In genomic region chr11:115604304-115604696, GRCm38 (mm10) we compare ENCODE assay signal across 7 mouse cellular contexts. TPM values are rescaled to one million over a fixed set of nuclear protein-coding genes. Genes with fewer than 3 reads are reported as not detected.
A peak's percentile ranks its signal among the peaks of the same experiment; 100 is the strongest.
DNase-seq lines count a peak whose midpoint lies in the region; ATAC-seq lines count a peak whose summit lies in the region.

No protein-coding gene starts in this region.

- peaks cover 38% of the 10 kb centered on the region for H3K36me3 ChIP-seq in lung, embryonic 15.5 days
- peaks cover 54% of the 10 kb centered on the region for H3K36me3 ChIP-seq in embryonic facial prominence, embryonic 13.5 days
- H3K36me3 ChIP-seq in midbrain, embryonic 15.5 days (replicated peaks), result peaks cover 19% of the 10 kb centered on the region; the same call in 1 of the 2 replicates

- H3K4me1 ChIP-seq in lung, embryonic 15.5 days, result peaks cover 23% of the 10 kb centered on the region
- H3K4me1 ChIP-seq in embryonic facial prominence, embryonic 13.5 days, result peaks cover 23% of the 10 kb centered on the region
- peaks cover 29% of the 10 kb centered on the region for H3K4me1 ChIP-seq in midbrain, embryonic 15.5 days

- H3K9me3 ChIP-seq in lung, embryonic 15.5 days, result no peaks in the 10 kb centered on the region
- no peaks in the 10 kb centered on the region for H3K9me3 ChIP-seq in embryonic facial prominence, embryonic 13.5 days
- H3K9me3 ChIP-seq in midbrain, embryonic 15.5 days, result no peaks in the 10 kb centered on the region

- peak overlapping the region; percentile 74 for H3K4me3 ChIP-seq in lung, embryonic 15.5 days
- peak overlapping the region; percentile 76 for H3K4me3 ChIP-seq in embryonic facial prominence, embryonic 13.5 days
- H3K4me3 ChIP-seq in midbrain, embryonic 15.5 days, result peak overlapping the region; percentile 81

- ATAC-seq in lung, embryonic 15.5 days (ENCODE audit: borderline replicate concordance, extremely low read depth, low FRiP score, low TSS enrichment), result peak; percentile 48; the same call in 1 of the 2 replicates
- no peak for ATAC-seq in embryonic facial prominence, embryonic 13.5 days (ENCODE audit: insufficient number of reproducible peaks, insufficient read depth, low FRiP score, low TSS enrichment, low read depth)
- ATAC-seq in midbrain, embryonic 15.5 days (replicated peaks), result peak; percentile 60

- peak overlapping the region; percentile 83 for H3K4me2 ChIP-seq in lung, embryonic 15.5 days
- H3K4me2 ChIP-seq in embryonic facial prominence, embryonic 13.5 days, result peak overlapping the region; percentile 90
- H3K4me2 ChIP-seq in midbrain, embryonic 15.5 days, result peak overlapping the region; percentile 81

- H3K9ac ChIP-seq in lung, embryonic 15.5 days, result peak overlapping the region; percentile 91
- peak overlapping the region; percentile 85 for H3K9ac ChIP-seq in embryonic facial prominence, embryonic 13.5 days
- peak overlapping the region; percentile 89 for H3K9ac ChIP-seq in midbrain, embryonic 15.5 days

- WGBS in lung, embryonic 15.5 days, result under 1% methylated on average over 26 of the region's 26 CpGs
- WGBS in embryonic facial prominence, embryonic 13.5 days, result under 1% methylated on average over 26 of the region's 26 CpGs
- under 1% methylated on average over 26 of the region's 26 CpGs for WGBS in midbrain, embryonic 15.5 days

- no peak for DNase-seq in lung, adult 18-20 months
- DNase-seq in induced T-regulatory cell, adult 2 months (ENCODE audit: low read depth), result peak; percentile 49
- DNase-seq in adrenal gland, adult 2 months, result no peak
- no peak for DNase-seq in layer of hippocampus, adult 18-20 months (ENCODE audit: low spot score in 2 of 2)

- H3K27ac ChIP-seq in lung, embryonic 15.5 days, result peak overlapping the region; percentile 83
- H3K27ac ChIP-seq in embryonic facial prominence, embryonic 13.5 days, result peak overlapping the region; percentile 81
- H3K27ac ChIP-seq in midbrain, embryonic 15.5 days, result peak overlapping the region; percentile 94

- no peaks in the 10 kb centered on the region for H3K27me3 ChIP-seq in lung, embryonic 15.5 days
- H3K27me3 ChIP-seq in embryonic facial prominence, embryonic 13.5 days, result no peaks in the 10 kb centered on the region
- H3K27me3 ChIP-seq in midbrain, embryonic 15.5 days (replicated peaks), result no peaks in the 10 kb centered on the region

RNA-seq across cellular contexts. Expression of gene Gga3, which starts 0.4 kb away (rescaled TPM):
- 15.6 and 18.1 TPM in 2 replicates for polyA plus RNA-seq in lung, embryonic 15.5 days (2015; fragmentation: Nextera tagmentation; extraction: Ambion mirVana)
- 18.9 and 24.6 TPM in 2 replicates for polyA plus RNA-seq in embryonic facial prominence, embryonic 13.5 days (2015; fragmentation: Nextera tagmentation; extraction: Ambion mirVana)
- 37.5 and 38.1 TPM in 2 replicates for polyA plus RNA-seq in midbrain, embryonic 15.5 days (2015; fragmentation: Nextera tagmentation; extraction: Ambion mirVana)
- total RNA-seq in adrenal gland, adult 2 months (2021), result 10 to 100 TPM; 21.8 to 38.7 TPM
- polyA plus RNA-seq in adrenal gland, adult 2 months (2012; rRNA removed), result 22.6 and 38.9 TPM in 2 replicates
- total RNA-seq in layer of hippocampus, adult 18-20 months (2021), result 10 to 100 TPM; 68.6 to 73.5 TPM

RNA-seq across cellular contexts. Expression of gene Mrps7, which starts 0.6 kb away (rescaled TPM):
- polyA plus RNA-seq in lung, embryonic 15.5 days (2015; fragmentation: Nextera tagmentation; extraction: Ambion mirVana), result 83.9 and 85.0 TPM in 2 replicates
- polyA plus RNA-seq in embryonic facial prominence, embryonic 13.5 days (2015; fragmentation: Nextera tagmentation; extraction: Ambion mirVana), result 92.8 and 95.6 TPM in 2 replicates
- 70.0 and 74.3 TPM in 2 replicates for polyA plus RNA-seq in midbrain, embryonic 15.5 days (2015; fragmentation: Nextera tagmentation; extraction: Ambion mirVana)
- total RNA-seq in adrenal gland, adult 2 months (2021), result 100 to 1,000 TPM in 1 of 2 experiments, 10 to 100 TPM in 1; 99.9 to 121 TPM
- polyA plus RNA-seq in adrenal gland, adult 2 months (2012; rRNA removed), result 31.8 and 33.5 TPM in 2 replicates
- total RNA-seq in layer of hippocampus, adult 18-20 months (2021), result 10 to 100 TPM; 49.0 to 50.1 TPM

RNA-seq across cellular contexts. Expression of gene Mif4gd, which starts 8.5 kb away (rescaled TPM):
- 29.5 and 32.3 TPM in 2 replicates for polyA plus RNA-seq in lung, embryonic 15.5 days (2015; fragmentation: Nextera tagmentation; extraction: Ambion mirVana)
- 20.2 and 20.6 TPM in 2 replicates for polyA plus RNA-seq in embryonic facial prominence, embryonic 13.5 days (2015; fragmentation: Nextera tagmentation; extraction: Ambion mirVana)
- polyA plus RNA-seq in midbrain, embryonic 15.5 days (2015; fragmentation: Nextera tagmentation; extraction: Ambion mirVana), result 11.2 and 12.9 TPM in 2 replicates
- total RNA-seq in adrenal gland, adult 2 months (2021), result 100 to 1,000 TPM in 1 of 2 experiments, 10 to 100 TPM in 1; 92.5 to 170 TPM
- polyA plus RNA-seq in adrenal gland, adult 2 months (2012; rRNA removed), result 182 and 243 TPM in 2 replicates
- total RNA-seq in layer of hippocampus, adult 18-20 months (2021), result 10 to 100 TPM; 18.9 to 19.4 TPM

RNA-seq across cellular contexts. Expression of gene Slc25a19, which starts 23.8 kb away (rescaled TPM):
- 19.6 and 20.9 TPM in 2 replicates for polyA plus RNA-seq in lung, embryonic 15.5 days (2015; fragmentation: Nextera tagmentation; extraction: Ambion mirVana)
- 25.0 and 28.0 TPM in 2 replicates for polyA plus RNA-seq in embryonic facial prominence, embryonic 13.5 days (2015; fragmentation: Nextera tagmentation; extraction: Ambion mirVana)
- 43.5 and 44.5 TPM in 2 replicates for polyA plus RNA-seq in midbrain, embryonic 15.5 days (2015; fragmentation: Nextera tagmentation; extraction: Ambion mirVana)
- total RNA-seq in adrenal gland, adult 2 months (2021), result 100 to 1,000 TPM; 117 to 132 TPM
- polyA plus RNA-seq in adrenal gland, adult 2 months (2012; rRNA removed), result 156 and 170 TPM in 2 replicates
- total RNA-seq in layer of hippocampus, adult 18-20 months (2021), result 10 to 100 TPM; 59.2 to 61.9 TPM

RNA-seq across cellular contexts. Expression of gene Nup85, which starts 40.1 kb away (rescaled TPM):
- polyA plus RNA-seq in lung, embryonic 15.5 days (2015; fragmentation: Nextera tagmentation; extraction: Ambion mirVana), result 190 and 192 TPM in 2 replicates
- 180 and 186 TPM in 2 replicates for polyA plus RNA-seq in embryonic facial prominence, embryonic 13.5 days (2015; fragmentation: Nextera tagmentation; extraction: Ambion mirVana)
- polyA plus RNA-seq in midbrain, embryonic 15.5 days (2015; fragmentation: Nextera tagmentation; extraction: Ambion mirVana), result 106 and 118 TPM in 2 replicates
- 10 to 100 TPM; 32.5 to 46.0 TPM for total RNA-seq in adrenal gland, adult 2 months (2021)
- 24.7 and 28.9 TPM in 2 replicates for polyA plus RNA-seq in adrenal gland, adult 2 months (2012; rRNA removed)
- total RNA-seq in layer of hippocampus, adult 18-20 months (2021), result 10 to 100 TPM; 46.8 to 48.6 TPM
